Mouse (Mus musculus) heart, adult 11 months (tissue): ENCODE measurements at regions not wholly inside any gene's neighbourhood (a gene's known extent, or its start where the extent isn't known, plus 50 kb on each side); places are given as distances from the start of the nearest gene placed in this dataset.
A peak's percentile ranks its signal among the peaks of the same experiment; 100 is the strongest.
"Not testable (repeated sequence)": the region's sequence is repeated elsewhere in the genome, so short reads cannot be mapped to it uniquely, and the experiment has no call there.

ENCODE experiments used
- DNase-seq: peaks from one replicate; pipeline ENCODE4 v3.0.0; 2022

GRCm38 (mm10) chr11:16559001-16559699 is 50.9 kb upstream of the Sec61g start:
- peak; percentile 84 for DNase-seq

DNA sequence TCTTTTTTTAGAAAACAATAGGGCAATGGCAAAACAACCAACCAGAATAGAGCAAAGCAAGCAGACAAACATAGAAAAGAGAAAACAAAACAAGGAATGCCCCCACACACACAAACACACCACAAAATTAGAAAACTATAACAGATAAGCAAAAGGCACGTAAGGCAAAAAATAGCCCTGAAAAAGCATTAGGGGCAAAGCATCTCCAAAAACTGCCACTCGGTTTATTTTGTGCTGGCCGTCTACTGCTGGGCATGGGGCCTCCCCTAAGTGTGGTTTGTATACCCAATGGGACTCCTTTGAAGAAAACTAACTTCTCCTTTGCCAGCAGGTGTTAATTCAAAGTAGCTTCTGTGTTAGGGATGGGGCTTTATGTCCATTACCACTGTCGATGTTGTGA is 53.4 kb upstream of the Sec61g start:
- DNase-seq: no peak

GRCm38 (mm10) chr11:16589085-16589680 is 80.9 kb upstream of the Sec61g start:
- DNase-seq: peak; percentile 94

DNA sequence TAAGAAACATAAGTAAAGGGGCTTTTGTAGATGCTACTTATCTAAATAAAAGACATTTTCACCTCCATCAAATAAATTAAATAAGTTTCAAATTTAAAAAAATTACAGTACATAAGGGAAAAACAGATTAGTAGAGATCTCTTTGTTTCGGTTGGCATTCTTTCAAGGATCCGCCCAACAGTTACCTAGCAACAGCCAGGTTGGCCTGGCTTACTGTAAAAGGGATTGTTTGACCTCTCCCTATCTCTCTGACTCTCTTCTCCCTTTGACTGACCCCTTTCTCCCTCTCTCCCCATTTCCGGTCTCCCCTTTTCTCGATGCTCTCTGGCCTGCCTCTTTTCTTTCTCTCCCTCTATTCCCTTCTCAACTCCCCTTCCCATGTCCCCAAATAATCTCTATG is 82.3 kb upstream of the Sec61g start:
- peak; percentile 70 for DNase-seq

DNA sequence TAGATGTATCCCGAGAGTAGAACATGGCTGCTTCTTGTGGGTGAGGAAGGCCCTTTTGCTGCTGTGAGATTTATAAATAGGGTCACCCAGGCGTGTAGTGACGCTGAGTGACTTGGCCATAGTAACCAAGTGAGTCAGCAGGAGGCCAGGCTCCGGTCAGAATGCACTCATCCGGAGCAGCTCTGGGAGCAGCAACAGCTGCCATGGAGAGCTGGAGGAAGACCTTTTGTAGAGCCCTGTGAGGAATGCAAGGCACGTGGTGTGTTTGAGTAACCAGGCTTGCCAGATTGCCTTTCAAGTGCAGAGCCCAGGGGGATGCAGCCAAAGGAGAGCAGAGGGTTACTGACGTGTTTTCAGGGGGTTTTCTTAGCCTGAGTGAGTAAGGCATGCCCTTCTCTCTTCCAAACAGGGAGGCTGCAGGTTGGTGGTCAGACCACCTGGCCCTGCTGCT is 83.2 kb upstream of the Sec61g start:
- peak; percentile 99 for DNase-seq

- no peak for DNase-seq
Observed at GRCm38 (mm10) chr11:16592006-16592405, 83.7 kb upstream of the Sec61g start.

- DNase-seq: peak; percentile 72
Observed at GRCm38 (mm10) chr11:16592766-16593165, 84.5 kb upstream of the Sec61g start.

DNA sequence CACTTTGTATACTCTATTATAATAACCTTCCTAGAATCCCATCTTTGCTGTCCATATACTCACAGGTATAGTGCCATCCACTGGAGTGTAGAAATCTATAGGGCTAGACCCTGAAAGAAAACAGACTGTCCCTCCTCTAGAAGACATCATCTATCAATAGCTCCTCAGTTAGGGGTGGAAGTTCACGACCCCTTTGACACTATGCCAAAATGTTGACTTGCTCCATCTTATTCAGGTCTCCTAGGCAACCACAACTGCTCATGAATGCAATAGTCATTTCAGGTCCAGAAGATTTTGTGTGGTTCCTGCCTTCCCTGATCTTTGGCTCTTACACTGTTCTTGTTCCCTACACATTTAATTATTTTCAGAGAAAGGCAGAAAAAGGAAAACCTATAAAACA is 86.5 kb upstream of the Sec61g start:
- DNase-seq: peak; percentile 57

DNA sequence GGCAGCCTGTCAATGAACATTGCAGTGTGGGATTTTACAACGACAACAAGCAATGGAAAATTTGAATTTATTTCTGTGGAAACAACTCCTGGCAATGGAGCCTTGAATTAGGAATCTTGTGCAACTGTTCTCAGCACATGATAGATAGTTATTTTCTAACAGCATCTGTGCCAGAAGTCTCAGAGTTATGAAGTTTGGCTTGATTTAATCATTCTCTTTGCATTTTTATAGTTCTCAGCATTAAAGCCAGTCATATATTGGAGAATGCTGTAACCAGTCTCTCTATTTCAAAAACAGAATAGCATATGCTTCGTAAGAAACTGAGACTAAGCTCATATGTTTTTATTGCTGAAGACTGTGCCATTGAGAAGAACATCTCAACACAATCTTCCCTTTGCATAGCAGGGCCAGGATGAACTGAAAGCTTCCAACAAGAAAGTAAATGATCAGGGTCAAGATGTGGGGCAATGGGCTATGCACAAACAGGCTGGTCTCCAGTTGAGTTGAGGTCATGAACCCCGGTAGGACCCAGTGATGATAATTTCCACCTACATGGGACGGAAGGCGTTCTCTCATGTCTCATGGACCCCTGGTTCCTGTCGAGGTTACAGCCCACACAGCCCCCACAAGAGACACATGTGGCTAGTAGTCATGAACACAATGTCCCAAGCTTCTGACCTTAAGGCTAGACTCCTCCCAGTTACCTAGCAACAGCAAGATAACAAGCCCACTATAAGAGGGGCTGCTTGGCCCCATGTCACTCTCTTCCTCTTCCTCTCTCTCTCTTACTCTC is 89.0 kb upstream of the Sec61g start:
- DNase-seq: peak; percentile 92

- peak; percentile 94 for DNase-seq
Observed at GRCm38 (mm10) chr11:16602947-16603346, 94.7 kb upstream of the Sec61g start.

DNA sequence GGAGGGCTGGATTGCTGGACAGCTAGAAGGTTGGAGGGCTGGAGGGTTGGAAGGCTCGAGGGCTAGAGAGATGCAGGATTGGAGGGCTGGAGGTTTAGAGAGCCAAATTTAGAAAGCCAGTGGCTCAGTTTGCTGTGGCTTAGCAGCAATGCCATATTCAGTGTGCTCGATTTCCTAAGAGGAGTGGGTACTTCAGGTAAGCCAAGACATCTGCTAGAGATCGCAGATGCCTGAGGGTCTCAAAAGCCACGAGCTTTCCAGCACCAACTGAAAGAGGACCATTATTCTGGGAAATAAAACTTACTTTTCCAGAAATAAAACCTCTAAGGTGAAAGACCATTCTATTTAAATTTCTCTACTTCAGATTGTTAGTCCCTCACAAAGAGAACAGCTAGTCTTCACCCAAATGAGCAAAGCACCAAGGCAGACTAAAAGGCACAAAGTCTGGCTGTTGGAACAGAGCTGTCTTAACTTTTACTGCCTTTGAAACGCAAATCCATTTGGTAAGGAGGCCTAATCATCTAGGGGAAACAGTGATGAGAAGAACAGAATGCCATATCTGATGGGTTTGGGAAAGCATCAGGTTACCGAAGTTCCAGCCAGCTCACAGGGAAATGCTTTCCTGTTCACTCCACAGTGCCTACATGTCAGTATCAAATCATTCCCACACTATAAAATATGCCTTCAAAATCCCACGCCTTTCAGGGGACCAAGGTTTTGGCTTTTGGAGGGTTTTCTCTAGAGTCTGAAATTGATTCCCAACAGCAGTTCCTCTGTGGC is 98.3 kb upstream of the Sec61g start:
- DNase-seq: no peak

DNA sequence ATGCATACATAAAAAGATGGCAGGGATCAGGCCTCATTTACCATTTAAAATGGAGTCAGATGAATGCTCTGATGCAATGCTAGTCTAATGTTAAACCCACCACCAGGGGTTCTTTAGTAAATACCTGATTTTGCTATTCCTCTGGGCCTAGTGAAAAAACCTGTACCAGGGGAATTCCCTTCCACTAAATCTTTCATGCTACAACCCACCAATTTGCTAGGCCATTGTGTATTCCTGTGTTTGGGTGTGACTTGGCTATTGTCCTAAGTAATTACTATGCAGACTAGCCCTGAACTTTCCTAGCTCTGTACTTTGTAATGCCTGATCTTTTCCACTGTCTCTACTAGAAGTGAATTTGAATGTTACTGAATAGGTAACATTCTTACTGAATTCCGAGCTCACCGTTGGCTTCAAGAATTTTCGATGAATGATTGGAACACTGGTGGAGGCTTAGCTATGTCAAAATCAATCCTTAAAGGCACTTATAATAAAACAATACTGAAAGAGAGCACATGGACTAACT is 99.7 kb upstream of the Sec61g start:
- DNase-seq: not testable (repeated sequence)

DNA sequence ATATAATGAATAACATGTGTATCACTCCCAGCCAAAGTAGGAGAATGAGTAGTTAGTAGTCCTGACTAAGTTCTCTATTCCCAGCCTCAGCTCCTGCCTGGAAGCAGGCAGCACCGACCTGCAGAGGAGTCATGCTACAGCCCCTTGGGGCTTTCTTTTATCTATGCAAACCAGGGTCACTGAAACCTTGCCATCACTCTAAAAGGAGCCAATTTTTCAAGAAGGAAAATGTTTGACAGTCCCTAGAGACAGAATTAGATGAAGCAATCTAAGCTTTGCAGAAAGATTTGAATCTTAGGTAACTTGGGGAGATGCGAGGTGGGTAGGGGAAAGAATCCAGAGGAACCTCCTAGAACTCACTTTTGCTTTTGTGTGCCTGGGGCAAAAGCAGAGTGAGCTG is 103.5 kb upstream of the Sec61g start:
- no peak for DNase-seq

- no peak for DNase-seq
Observed at GRCm38 (mm10) chr11:16612524-16612923, 104.2 kb upstream of the Sec61g start.

DNA sequence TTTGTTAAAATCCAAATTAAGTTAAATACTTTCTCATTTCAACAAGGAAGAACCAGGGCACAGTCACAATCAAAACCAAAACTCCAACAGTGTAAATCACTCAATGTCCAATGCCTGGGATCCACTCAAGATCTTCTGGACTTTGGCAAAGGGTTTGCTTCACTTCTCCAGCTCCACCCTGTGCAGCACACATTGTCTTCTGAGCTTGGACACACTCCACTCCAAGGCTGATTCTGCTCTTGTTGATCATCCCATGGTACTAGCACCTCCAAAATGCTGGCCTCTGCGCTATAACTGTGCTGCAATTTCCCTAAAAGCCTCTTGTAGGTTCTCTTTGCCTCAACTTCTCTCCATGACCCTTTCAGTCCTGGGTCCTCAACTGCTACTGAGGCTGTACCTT is 111.5 kb upstream of the Sec61g start:
- peak; percentile 95 for DNase-seq

GRCm38 (mm10) chr11:16623694-16624093 is 115.4 kb upstream of the Sec61g start:
- DNase-seq: no peak

- peak; percentile 87 for DNase-seq
Observed at GRCm38 (mm10) chr11:16627294-16628085, 119.2 kb upstream of the Sec61g start.

DNA sequence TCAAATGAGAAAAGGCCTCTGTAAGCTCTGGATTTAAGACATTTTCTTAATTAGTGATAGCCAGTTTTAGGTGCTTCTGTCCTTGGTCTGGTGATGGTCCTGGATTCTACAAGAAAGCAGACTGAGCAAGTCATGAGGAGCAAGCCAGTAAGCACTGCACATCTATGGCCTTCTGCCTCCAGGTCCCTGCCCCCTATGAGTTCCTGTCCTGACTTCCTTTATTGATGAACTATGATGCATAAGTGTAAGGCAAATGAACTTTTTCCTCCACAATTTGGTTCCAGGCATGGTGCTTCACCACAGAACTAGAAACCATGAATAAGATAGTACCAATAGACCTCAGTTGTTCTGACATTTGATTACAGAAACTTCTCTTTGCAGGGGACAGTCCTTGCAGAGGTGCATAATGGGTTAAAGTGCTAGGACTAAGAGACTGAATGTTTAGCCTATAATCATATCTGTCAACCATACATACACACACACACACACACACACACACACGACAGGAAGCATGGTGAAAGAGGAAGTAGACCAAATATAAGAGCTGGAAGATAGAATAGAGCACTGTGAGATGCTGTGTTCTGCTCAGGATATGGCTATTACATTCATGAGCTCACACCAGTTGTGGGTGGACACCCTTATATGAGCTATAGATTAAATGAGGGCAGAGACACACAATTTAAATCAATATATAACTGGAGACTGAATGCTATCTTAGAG is 121.3 kb upstream of the Sec61g start:
- DNase-seq: no peak

- DNase-seq: not testable (repeated sequence)
Observed at GRCm38 (mm10) chr11:16635796-16636195, 116.2 kb upstream of the Egfr start.

- DNase-seq: no peak
Observed at GRCm38 (mm10) chr11:16637679-16638078, 114.3 kb upstream of the Egfr start.

DNA sequence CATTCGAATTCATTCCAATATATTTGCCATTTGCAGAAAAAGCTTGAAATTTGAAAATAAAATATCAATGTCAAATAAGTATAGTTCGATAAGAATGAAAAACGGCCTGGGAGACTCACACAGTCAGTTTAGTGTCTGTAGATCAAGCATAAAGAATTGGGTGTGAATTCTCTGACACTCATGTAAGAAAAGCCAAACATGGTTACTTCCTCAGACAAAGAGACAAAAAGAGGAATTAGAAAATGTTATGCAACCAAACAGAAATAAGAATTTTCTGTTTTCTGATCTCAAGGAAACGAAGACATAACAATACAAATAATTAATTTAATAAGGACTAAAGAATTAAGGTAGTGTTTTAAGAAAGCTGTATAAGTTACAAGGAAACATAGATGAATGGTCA is 113.7 kb upstream of the Egfr start:
- no peak for DNase-seq
